Mouse (Mus musculus) MEL (cell line): Measurements from ENCODE around the gene Rufy3.

Source experiments
- CHD2 ChIP-seq: IDR thresholded peaks from 2 replicates; pipeline ENCODE4 v1.6.1; 2011; ENCODE audit warnings: low read length, improper control_type of control experiment
- CTCF ChIP-seq, 3 experiments: IDR thresholded peaks in 2 of 3; conservative IDR thresholded peaks in 1 of 3; 2 replicates each; pipeline ENCODE4 v1.5.1; 2011 to 2012; ENCODE audit warnings: low read length in 3 of 3, low read depth in 2 of 3, mild to moderate bottlenecking in 2 of 3, improper control_type of control experiment in 1 of 3, inconsistent platforms in 1 of 3, mixed read lengths in 1 of 3, moderate library complexity in 1 of 3; ENCODE audit not compliant: control insufficient read depth in 1 of 3, insufficient read depth in 1 of 3, poor library complexity in 1 of 3, severe bottlenecking in 1 of 3
- JUND ChIP-seq: IDR thresholded peaks from 2 replicates; pipeline ENCODE4 v1.6.1; 2011; ENCODE audit warnings: low read depth, mild to moderate bottlenecking, improper control_type of control experiment, low read length
- MAX ChIP-seq: IDR thresholded peaks from 2 replicates; pipeline ENCODE4 v1.6.1; 2011; ENCODE audit warnings: low read length, improper control_type of control experiment
- MEF2A ChIP-seq: IDR thresholded peaks from 2 replicates; pipeline ENCODE4 v1.6.1; 2014; ENCODE audit warnings: low read depth, mild to moderate bottlenecking, inconsistent platforms, low read length, improper control_type of control experiment; ENCODE audit not compliant: poor library complexity, insufficient replicate concordance, severe bottlenecking; ENCODE audit errors: extremely low read depth
- POLR2A ChIP-seq, 2 experiments: IDR thresholded peaks; 2 replicates each; pipeline ENCODE4 v1.6.1; 2011 to 2012; ENCODE audit warnings: low read length in 2 of 2, mild to moderate bottlenecking in 2 of 2, control low read depth in 1 of 2, improper control_type of control experiment in 1 of 2, low read depth in 1 of 2, moderate library complexity in 1 of 2; ENCODE audit not compliant: control insufficient read depth in 1 of 2, insufficient read depth in 1 of 2, poor library complexity in 1 of 2
- RAD21 ChIP-seq: IDR thresholded peaks from 2 replicates; pipeline ENCODE4 v1.6.1; 2011; ENCODE audit warnings: mild to moderate bottlenecking, low read depth, low read length, improper control_type of control experiment
- TBP ChIP-seq: IDR thresholded peaks from 2 replicates; pipeline ENCODE4 v1.8.0; 2011; ENCODE audit warnings: low read depth, low read length, improper control_type of control experiment
- UBTF ChIP-seq: IDR thresholded peaks from 2 replicates; pipeline ENCODE4 v1.6.1; 2012; ENCODE audit warnings: low read depth, mild to moderate bottlenecking, inconsistent platforms, low read length, improper control_type of control experiment, moderate library complexity, borderline replicate concordance; ENCODE audit not compliant: insufficient read depth

- TF ChIP-seq MAX (no peak), MEF2A (no peak), RAD21 (no peak), CHD2 (no peak), UBTF (no peak), POLR2A (IDR thresholded peaks at IDR 0.05; ENCODE audit: control insufficient read depth in 1 of 2, insufficient read depth in 1 of 2, low read depth in 1 of 2, low read length in 2 of 2, poor library complexity in 1 of 2) (no peak), CTCF (IDR thresholded peaks at IDR 0.05 in 2 of 3, conservative IDR thresholded peaks at IDR 0.05 in 1 of 3; ENCODE audit: control insufficient read depth in 1 of 3, insufficient read depth in 1 of 3, low read depth in 2 of 3, low read length in 3 of 3, poor library complexity in 1 of 3, severe bottlenecking in 1 of 3) (no peak), TBP (no peak), JUND (no peak)
These were observed 52.1 kb downstream of the Rufy3 start for GRCm38 (mm10) chr5:88616988-88617387.
